Mouse (Mus musculus) testis, adult 2 months (tissue): ENCODE measurements around the gene Chst11.

Experiments
- CTCF ChIP-seq: fragments of 200-500 bp; IDR thresholded peaks from 2 replicates; pipeline ENCODE4 v1.5.1; 2012; ENCODE audit warnings: low read depth, mild to moderate bottlenecking, inconsistent platforms, low read length, moderate library complexity; ENCODE audit not compliant: control insufficient read depth, insufficient read depth, insufficient replicate concordance
- POLR2A ChIP-seq: fragments of 200-500 bp; IDR thresholded peaks from 2 replicates; pipeline ENCODE4 v1.6.1; 2012; ENCODE audit warnings: low read depth, mild to moderate bottlenecking, inconsistent platforms, low read length, moderate library complexity; ENCODE audit not compliant: control insufficient read depth

- TF ChIP-seq POLR2A = no peak
- no peak for TF ChIP-seq CTCF
These were observed 144.4 kb downstream of the Chst11 start for GRCm38 (mm10) chr10:83129624-83130218.
